Mouse (Mus musculus) layer of hippocampus, postnatal 36 days (tissue): ENCODE measurements around the gene Sf3b4. TPM values are rescaled to one million over a fixed set of nuclear protein-coding genes. Genes with fewer than 3 reads are reported as not detected.
"Not testable (repeated sequence)": the region's sequence is repeated elsewhere in the genome, so short reads cannot be mapped to it uniquely, and the experiment has no call there.

Experiments
- DNase-seq, 2 experiments: peaks; one replicate each; pipeline ENCODE4 v3.0.0; 2022
- microRNA-seq, 2 experiments: library from miRNA; unstranded; fragments of <30 nt; microRNA quantifications; one replicate each; pipeline ENCODE4 v1.2.0; 2021
- total RNA-seq, 2 experiments: library from RNA; stranded (reverse); gene quantifications; 2 replicates each; pipeline ENCODE4 v1.2.3; 2021

Sf3b4 gene
- total RNA-seq, 2 experiments from 2014 or later = 52.0 to 54.5 TPM

GRCm38 (mm10) chr3:96220131-96220764 lies 48.1 kb downstream of the Sf3b4 start:
- not testable (repeated sequence) for DNase-seq

GRCm38 (mm10) chr3:96220765-96221639 lies 48.9 kb downstream of the Sf3b4 start, which contains the start of the genes Hist2h2ac and Hist2h2be:
Gene Hist2h2ac, minus strand, starts transcription at chr3:96220880.
Gene Hist2h2be, plus strand, starts transcription at chr3:96221119.
- DNase-seq = peak; percentile 85 to 89

DNA sequence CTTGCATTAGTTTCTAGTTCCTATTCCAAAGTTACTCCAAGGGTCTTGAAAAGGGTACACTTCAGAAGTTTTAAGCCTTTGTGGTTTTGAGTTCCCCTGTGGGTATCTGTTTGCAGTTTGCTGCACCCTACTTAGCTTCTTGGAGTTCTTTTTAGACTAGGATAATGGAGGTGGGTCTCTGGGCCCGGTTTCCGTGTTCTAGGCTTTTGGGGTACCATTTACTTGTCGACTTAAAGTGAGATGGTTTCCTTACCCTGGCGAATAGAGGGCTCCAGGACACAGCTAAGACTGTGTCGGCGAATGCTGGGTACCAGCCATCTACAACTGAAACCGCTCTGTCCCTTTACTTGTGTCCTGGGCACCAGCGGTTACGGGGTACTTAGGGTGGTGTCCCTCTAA lies 49.5 kb downstream of the Sf3b4 start:
- DNase-seq = no peak

GRCm38 (mm10) chr3:96222774-96223173 lies 50.6 kb downstream of the Sf3b4 start:
- no peak for DNase-seq

DNA sequence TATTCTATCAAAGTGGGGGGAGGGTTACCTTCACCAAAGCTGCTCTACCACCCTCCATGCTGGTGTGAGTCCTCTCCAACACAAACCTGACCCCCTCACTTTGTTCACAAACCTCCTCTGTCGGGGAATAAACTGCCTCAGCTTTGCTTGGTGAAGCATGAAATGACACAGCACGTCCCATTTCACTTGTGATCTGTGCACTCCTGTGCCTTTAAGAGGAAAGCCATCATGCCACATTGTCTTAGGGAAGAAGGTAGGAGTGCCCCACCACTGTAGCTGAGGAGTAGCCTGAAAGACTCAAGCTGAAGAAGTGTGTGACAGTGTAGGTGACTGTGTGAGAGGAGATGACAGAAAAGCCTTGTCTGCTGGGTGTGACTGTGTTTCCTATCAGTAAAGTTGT lies 53.3 kb downstream of the Sf3b4 start:
- no peak for DNase-seq

Small RNA genes lying within 50 kb of the gene (microRNA-seq; reads per million reads assigned to microRNA genes)
- 0 reads per million in 2 experiments for gene Gm44492

Other genes starting within 250 kb of the Sf3b4 start
- gene Anp32e, start 243.1 kb upstream of the Sf3b4 start, total RNA-seq = 10 to 100 TPM; 77.4 to 94.7 TPM
- gene Plekho1, start 176.3 kb upstream of the Sf3b4 start, total RNA-seq = 10 to 100 TPM; 37.3 to 41.0 TPM
- gene Vps45, start 113.9 kb upstream of the Sf3b4 start, total RNA-seq = 10 to 100 TPM; 40.8 to 46.3 TPM
- gene Otud7b, start 67.8 kb upstream of the Sf3b4 start, total RNA-seq = 10 to 100 TPM; 31.0 to 32.6 TPM
- gene Mtmr11, start 10.3 kb upstream of the Sf3b4 start, total RNA-seq = 1 to 10 TPM; 4.2 to 5.2 TPM
- gene Sv2a, start 8.8 kb downstream of the Sf3b4 start, total RNA-seq = 100 to 1,000 TPM; 351 to 376 TPM
- gene Bola1, start 47.4 kb downstream of the Sf3b4 start, total RNA-seq = 10 to 100 TPM; 15.3 to 18.2 TPM
- 1 to 10 TPM; 7.2 to 8.2 TPM for gene Hist2h2ab, start 47.5 kb downstream of the Sf3b4 start, total RNA-seq
- 10 to 100 TPM; 20.0 to 22.5 TPM for gene Hist2h2ac, start 48.5 kb downstream of the Sf3b4 start, total RNA-seq
- 1 to 10 TPM; 6.9 to 7.1 TPM for gene Hist2h2be, start 48.8 kb downstream of the Sf3b4 start, total RNA-seq
- 10 to 100 TPM; 13.1 to 13.4 TPM for gene Hist2h3c2, start 66.8 kb downstream of the Sf3b4 start, total RNA-seq
- gene Hist2h2aa2, start 67.9 kb downstream of the Sf3b4 start, total RNA-seq = 100 to 1,000 TPM; 193 to 195 TPM
- 10 to 100 TPM in 1 of 2 experiments, 1 to 10 TPM in 1; 3.1 to 11.1 TPM for gene Hist2h2aa1, start 73.2 kb downstream of the Sf3b4 start, total RNA-seq
- gene Hist2h3c1, start 74.4 kb downstream of the Sf3b4 start, total RNA-seq = not detected
- 10 to 100 TPM; 27.7 to 30.4 TPM for gene Hist2h4, start 91.0 kb downstream of the Sf3b4 start, total RNA-seq
- gene Hist2h3b, start 96.3 kb downstream of the Sf3b4 start, total RNA-seq = 10 to 100 TPM; 42.9 to 45.4 TPM
- 100 to 1,000 TPM; 120 TPM for gene Hist2h2bb, start 97.4 kb downstream of the Sf3b4 start, total RNA-seq
- gene Fcgr1, start 121.6 kb downstream of the Sf3b4 start, total RNA-seq = 1 to 10 TPM; 2.4 to 2.5 TPM